Mouse (Mus musculus) limb, embryonic 10.5 days (tissue): ENCODE data around the gene Lce1c. TPM values are rescaled to one million over a fixed set of nuclear protein-coding genes. Genes with fewer than 3 reads are reported as not detected.

Source experiments
- DNase-seq: peaks from one replicate; pipeline ENCODE4 v3.0.0-alpha.2; 2017; ENCODE audit warnings: low spot score
- H3K27ac ChIP-seq: fragments of 300-500 bp; sonication (generic); 2 replicates; pipeline ENCODE4 v1.5.1; 2016; ENCODE audit warnings: mild to moderate bottlenecking
- H3K27me3 ChIP-seq: fragments of 300-500 bp; sonication (generic); 2 replicates; pipeline ENCODE4 v1.6.1; 2016; ENCODE audit warnings: low read depth, mild to moderate bottlenecking; ENCODE audit not compliant: poor library complexity, severe bottlenecking
- H3K36me3 ChIP-seq: fragments of 300-500 bp; sonication (generic); 2 replicates; pipeline ENCODE4 v1.6.1; 2016; ENCODE audit warnings: mild to moderate bottlenecking, moderate library complexity
- H3K4me1 ChIP-seq: fragments of 300-500 bp; sonication (generic); 2 replicates; pipeline ENCODE4 v1.6.1; 2016
- H3K4me3 ChIP-seq: fragments of 300-500 bp; sonication (generic); 2 replicates; pipeline ENCODE4 v1.5.1; 2016; ENCODE audit warnings: mild to moderate bottlenecking, moderate library complexity
- H3K9me3 ChIP-seq: fragments of 300-500 bp; sonication (generic); replicated peaks from 2 replicates; pipeline ENCODE4 v1.6.1; 2016; ENCODE audit warnings: mild to moderate bottlenecking
- WGBS: fragments of 180-500 bp; shearing (Covaris S2); methylation state at CpG from one replicate; pipeline ENCODE4 v1.1.7; 2016; 5-methylcytosine and 5-hydroxymethylcytosine counted together
- polyA plus RNA-seq: library from polyadenylated mRNA; unstranded; fragments of >200 nt; fragmentation: Nextera tagmentation; extraction: Ambion mirVana; gene quantifications from 2 replicates; pipeline ENCODE4 v1.2.1, GENCODE M21; 2016

Lce1c gene
- polyA plus RNA-seq, 1 experiment from 2014 or later, result not detected

- Histone ChIP-seq H3K27me3 (no peaks in the 10 kb centered on the region), H3K27ac (no peak within 1 kb of the TSS), H3K9me3 (no peaks in the 10 kb centered on the region), H3K36me3 (no peaks in the 10 kb centered on the region), H3K4me1 (no peaks in the 10 kb centered on the region), H3K4me3 (no peak within 1 kb of the TSS)
- DNase-seq, result no peak
- 80% methylated on average over 3 of the region's 3 CpGs for WGBS
Measured at GRCm38 (mm10) chr3:92720250-92720649, 41.2 kb downstream of the Lce1c start, which contains the start of gene Lce1f. Lce1f (minus strand) TSS chr3:92720350.

GRCm38 (mm10) chr3:92722631-92723030, 43.6 kb downstream of the Lce1c start:
- H3K27me3 ChIP-seq, result no peaks in the 10 kb centered on the region
- H3K4me1 ChIP-seq, result no peaks in the 10 kb centered on the region
- 88% methylated on average over 5 of the region's 5 CpGs for WGBS
- no peaks in the 10 kb centered on the region for H3K36me3 ChIP-seq
- H3K27ac ChIP-seq, result no peak overlapping the region
- H3K4me3 ChIP-seq, result no peak overlapping the region
- no peak for DNase-seq
- H3K9me3 ChIP-seq, result no peaks in the 10 kb centered on the region

Other genes starting within 250 kb of the Lce1c start
- 7.4 and 9.1 TPM in 2 replicates for gene Gm9774, start 249.8 kb upstream of the Lce1c start, polyA plus RNA-seq
- gene Sprr2k, start 246.7 kb upstream of the Lce1c start, polyA plus RNA-seq, result not detected in 2 replicates
- not detected in 2 replicates for gene Sprr1b, start 240.5 kb upstream of the Lce1c start, polyA plus RNA-seq
- gene Sprr3, start 220.5 kb upstream of the Lce1c start, polyA plus RNA-seq, result not detected in 2 replicates
- not detected in 2 replicates for gene Sprr1a, start 193.4 kb upstream of the Lce1c start, polyA plus RNA-seq
- gene Sprr4, start 178.8 kb upstream of the Lce1c start, polyA plus RNA-seq, result not detected in 2 replicates
- not detected in 2 replicates for gene 2310046K23Rik, start 144.7 kb upstream of the Lce1c start, polyA plus RNA-seq
- not detected in 2 replicates for gene Ivl, start 105.5 kb upstream of the Lce1c start, polyA plus RNA-seq
- gene Smcp, start 90.2 kb upstream of the Lce1c start, polyA plus RNA-seq, result not detected in 2 replicates
- not detected in 2 replicates for gene 2210017I01Rik, start 71.8 kb upstream of the Lce1c start, polyA plus RNA-seq
- not detected in 2 replicates for gene Lce6a, start 57.6 kb upstream of the Lce1c start, polyA plus RNA-seq
- not detected in 2 replicates for gene Lce1a1, start 30.9 kb upstream of the Lce1c start, polyA plus RNA-seq
- gene Lce1b, start 22.3 kb upstream of the Lce1c start, polyA plus RNA-seq, result not detected in 2 replicates
- not detected in 2 replicates for gene Lce1a2, start 8.9 kb upstream of the Lce1c start, polyA plus RNA-seq
- gene Lce1d, start 8.0 kb downstream of the Lce1c start, polyA plus RNA-seq, result not detected in 2 replicates
- not detected in 2 replicates for gene Lce1e, start 29.8 kb downstream of the Lce1c start, polyA plus RNA-seq
- not detected in 2 replicates for gene Lce1f, start 41.1 kb downstream of the Lce1c start, polyA plus RNA-seq
- gene Gm38119, start 59.8 kb downstream of the Lce1c start, polyA plus RNA-seq, result not detected in 2 replicates
- gene Lce1g, start 73.1 kb downstream of the Lce1c start, polyA plus RNA-seq, result not detected in 2 replicates
- gene Lce1h, start 85.8 kb downstream of the Lce1c start, polyA plus RNA-seq, result not detected in 2 replicates
- gene Lce1i, start 99.7 kb downstream of the Lce1c start, polyA plus RNA-seq, result not detected in 2 replicates
- gene Lce1j, start 111.3 kb downstream of the Lce1c start, polyA plus RNA-seq, result not detected in 2 replicates
- gene Lce1k, start 128.6 kb downstream of the Lce1c start, polyA plus RNA-seq, result not detected in 2 replicates
- gene Kprp, start 148.0 kb downstream of the Lce1c start, polyA plus RNA-seq, result not detected in 2 replicates
- not detected in 2 replicates for gene Lce1l, start 172.0 kb downstream of the Lce1c start, polyA plus RNA-seq
- not detected in 2 replicates for gene 2310050C09Rik, start 191.0 kb downstream of the Lce1c start, polyA plus RNA-seq
- not detected in 2 replicates for gene Lce3a, start 247.0 kb downstream of the Lce1c start, polyA plus RNA-seq